Mouse (Mus musculus) layer of hippocampus, postnatal 25 days (tissue): Measurements from ENCODE around the gene Gad1. TPM values are rescaled to one million over a fixed set of nuclear protein-coding genes. Genes with fewer than 3 reads are reported as not detected.

ENCODE experiments used
- DNase-seq, 2 experiments: peaks; one replicate each; pipeline ENCODE4 v3.0.0; 2022; ENCODE audit warnings: mixed read lengths in 2 of 2, low spot score in 1 of 2; ENCODE audit errors: extremely low spot score in 1 of 2
- total RNA-seq, 2 experiments: library from RNA; stranded (reverse); gene quantifications; 2 replicates each; pipeline ENCODE4 v1.2.3; 2021

Gene Gad1
- total RNA-seq, 2 experiments from 2014 or later: 313 to 336 TPM

GRCm38 (mm10) chr2:70619232-70619835, 66.5 kb downstream of the Gad1 start:
- no peak for DNase-seq

DNA sequence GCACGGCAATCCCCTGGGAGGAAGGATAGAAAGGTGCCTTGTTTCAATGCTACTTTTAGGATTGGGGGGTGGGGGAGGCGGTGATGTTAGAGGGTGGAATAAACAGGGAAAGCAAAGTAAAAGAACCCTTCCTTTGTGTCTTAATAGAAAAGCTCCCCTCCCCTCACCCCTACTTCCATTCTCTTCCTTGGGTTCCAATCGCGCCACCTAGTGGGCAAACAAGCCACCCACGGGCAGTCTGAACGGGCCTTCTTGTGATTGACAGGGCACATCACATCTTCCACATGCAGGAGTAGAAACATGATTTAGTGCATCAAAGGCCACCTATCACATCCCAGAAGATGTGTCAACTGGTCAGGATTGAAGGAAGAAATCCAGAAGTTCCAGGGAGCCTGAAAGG, 67.4 kb downstream of the Gad1 start:
- DNase-seq: peak; percentile 56 to 87

- DNase-seq: no peak
Measured at GRCm38 (mm10) chr2:70622244-70622643, 69.4 kb downstream of the Gad1 start.

GRCm38 (mm10) chr2:70625761-70626160, 72.9 kb downstream of the Gad1 start:
- no peak for DNase-seq

DNA sequence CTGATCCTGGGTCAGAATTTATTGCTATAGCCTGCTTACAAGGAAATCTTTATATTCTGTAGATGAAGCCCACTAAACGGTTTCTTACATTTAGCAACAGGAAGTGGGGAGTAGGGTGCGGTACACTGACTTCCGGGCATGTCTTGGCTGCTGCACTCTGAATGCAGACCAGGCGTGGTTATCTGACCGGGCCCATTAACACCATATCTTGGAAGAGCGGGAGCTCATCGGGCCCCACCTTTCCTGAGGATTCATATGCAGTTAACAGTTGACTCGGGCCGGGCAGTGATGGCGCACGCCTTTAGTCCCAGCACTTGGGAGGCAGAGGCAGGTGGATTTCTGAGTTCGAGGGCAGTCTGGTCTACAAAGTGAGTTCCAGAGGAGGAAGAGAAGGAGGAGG, 75.5 kb downstream of the Gad1 start:
- no peak for DNase-seq

DNA sequence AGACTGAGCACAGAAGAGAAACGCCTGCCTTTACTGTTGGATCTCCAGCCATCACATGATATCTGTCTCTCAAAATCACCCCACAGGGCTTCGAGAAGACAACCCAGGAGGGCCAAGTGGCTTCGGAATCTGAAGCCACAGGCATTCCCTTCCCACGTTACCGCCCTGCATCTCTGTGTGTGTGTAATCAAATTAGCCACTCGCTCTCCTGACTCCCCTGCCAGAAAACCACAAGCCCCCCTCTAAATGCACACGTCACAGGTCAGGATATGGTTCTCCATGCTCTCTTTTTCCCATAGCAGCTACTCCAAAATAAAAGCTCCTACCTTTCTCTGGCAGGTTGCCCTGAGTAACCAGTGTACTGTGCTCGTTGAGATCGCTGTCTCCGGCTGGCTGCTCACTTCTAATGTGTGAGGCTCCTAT, 76.5 kb downstream of the Gad1 start:
- no peak for DNase-seq

- DNase-seq: no peak
Measured at GRCm38 (mm10) chr2:70629921-70630320, 77.0 kb downstream of the Gad1 start.

DNA sequence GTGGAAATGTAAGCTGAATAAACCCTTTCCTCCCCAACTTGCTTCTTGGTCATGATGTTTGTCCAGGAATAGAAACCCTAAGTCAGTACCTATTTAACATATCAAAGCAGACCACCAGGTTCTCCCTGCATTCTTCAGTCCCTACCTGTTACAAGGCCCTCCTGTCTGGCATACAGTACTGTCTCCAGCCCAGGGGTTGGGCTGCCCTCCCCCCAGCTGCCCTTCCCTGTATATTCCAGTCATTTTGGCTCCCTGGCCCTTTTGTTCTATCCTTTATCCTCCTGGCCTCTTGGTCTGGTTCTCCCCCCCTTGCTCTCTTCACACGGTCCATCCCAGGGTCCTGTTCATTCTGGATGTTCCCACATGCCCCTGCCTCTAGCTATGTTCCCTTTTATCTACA, 78.4 kb downstream of the Gad1 start:
- DNase-seq: no peak

GRCm38 (mm10) chr2:70632412-70632811, 79.5 kb downstream of the Gad1 start:
- no peak for DNase-seq

- DNase-seq: no peak
Measured at GRCm38 (mm10) chr2:70634028-70634690, 81.3 kb downstream of the Gad1 start.

DNA sequence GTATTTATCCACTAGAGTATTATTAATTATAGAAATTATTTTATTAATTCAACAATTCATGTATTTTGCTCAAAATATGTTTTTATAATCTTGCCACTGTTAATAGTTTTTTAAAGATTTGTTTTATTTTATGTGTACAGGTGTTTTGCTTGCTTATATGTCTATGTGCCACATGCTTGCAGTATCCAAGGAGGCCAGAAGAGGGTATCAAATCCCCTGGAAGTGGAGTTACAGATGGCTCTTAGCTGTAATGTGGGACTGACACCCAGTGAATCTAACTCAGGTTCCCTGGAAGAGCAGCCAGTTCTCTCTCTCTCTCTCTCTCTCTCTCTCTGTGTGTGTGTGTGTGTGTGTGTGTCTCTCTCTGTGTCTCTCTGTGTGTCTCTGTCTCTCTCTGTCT, 88.1 kb downstream of the Gad1 start:
- no peak for DNase-seq

- no peak for DNase-seq
Measured at GRCm38 (mm10) chr2:70642971-70643565, 90.2 kb downstream of the Gad1 start.

DNA sequence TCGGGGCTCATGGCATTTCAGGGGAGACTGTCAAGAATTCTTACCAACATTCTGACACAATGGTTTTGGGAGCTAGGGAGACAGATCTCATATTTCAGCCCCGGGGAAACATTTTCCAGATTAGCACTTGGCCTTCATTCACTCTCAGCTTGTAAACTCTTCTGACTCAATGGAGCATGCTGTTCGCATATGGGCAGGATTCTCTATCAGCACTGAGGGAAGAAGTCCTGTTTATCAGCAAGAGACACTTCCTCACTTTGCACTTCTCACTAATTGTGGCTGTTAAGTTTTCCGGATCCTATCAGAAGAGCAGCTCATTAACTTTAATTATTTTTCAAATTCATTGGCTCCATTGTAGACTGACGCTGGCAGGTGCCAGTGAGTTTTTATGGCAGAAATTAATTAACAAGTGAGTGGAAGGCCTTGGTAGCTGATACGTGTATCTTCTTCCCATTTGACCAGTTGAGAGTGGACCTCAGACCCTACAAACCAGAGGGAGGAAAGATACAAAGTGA, 92.5 kb downstream of the Gad1 start:
- no peak for DNase-seq

DNA sequence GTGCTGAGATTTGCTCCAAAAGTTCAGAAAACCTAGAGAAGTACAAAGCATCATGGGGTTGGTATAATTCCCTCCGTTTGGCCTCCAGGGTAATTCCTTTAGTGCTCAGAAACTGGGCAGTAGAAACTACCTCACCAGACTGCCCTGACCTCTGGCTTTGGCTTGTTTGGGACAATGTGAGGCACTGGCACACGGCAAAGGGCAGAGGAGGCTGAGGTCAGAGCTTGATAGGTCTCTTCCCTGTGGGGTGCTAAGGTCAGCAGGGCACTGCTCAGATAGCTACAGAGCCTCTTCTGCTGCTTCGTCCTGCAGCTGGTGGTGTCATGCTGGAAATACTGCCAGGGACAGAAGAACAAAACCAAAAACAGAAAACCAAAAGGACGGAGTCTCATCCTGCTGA, 94.8 kb downstream of the Gad1 start:
- no peak for DNase-seq

DNA sequence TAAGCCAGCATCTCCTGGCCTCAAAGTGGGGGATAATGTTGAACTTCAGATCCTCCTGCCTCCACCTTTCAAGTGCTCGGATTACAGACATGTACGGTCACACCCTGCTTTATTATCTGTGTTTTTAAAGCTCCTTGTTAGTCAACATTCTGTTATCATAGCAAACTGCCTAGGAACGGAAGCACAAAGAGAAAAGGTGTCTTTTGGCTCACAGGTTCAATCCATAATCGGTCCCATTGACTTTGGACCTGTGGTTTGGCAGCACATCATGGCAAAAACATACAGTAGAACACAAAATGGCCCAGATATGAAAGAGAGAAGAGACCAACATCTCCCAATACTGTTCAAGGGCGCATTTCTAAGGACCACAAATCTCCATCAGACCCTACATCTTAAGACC, 95.4 kb downstream of the Gad1 start:
- DNase-seq: no peak

DNA sequence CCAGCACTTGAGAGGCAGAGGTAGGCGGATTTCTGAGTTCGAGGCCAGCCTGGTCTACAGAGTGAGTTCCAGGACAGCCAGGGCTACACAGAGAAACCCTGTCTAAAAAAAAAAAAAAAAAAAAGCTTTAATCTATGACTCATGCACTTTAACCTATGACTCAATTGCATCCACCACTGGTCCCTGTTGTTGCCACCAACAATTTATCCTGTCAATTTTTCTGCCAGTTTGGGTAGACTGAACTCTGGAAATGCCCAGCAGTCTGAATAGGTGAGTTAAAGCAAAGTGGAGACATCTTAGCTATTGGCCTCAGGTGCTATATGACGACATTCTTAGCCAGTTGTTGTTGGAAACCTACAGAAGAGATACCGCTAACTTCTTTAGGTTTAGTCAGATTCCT, 96.6 kb downstream of the Gad1 start:
- DNase-seq: no peak

Other genes starting within 250 kb of the Gad1 start
- under 1 TPM; 0.17 to 0.23 TPM for gene Sp5, start 78.1 kb upstream of the Gad1 start, total RNA-seq
- gene Erich2, start 44.3 kb upstream of the Gad1 start, total RNA-seq: 1 to 10 TPM in 1 of 2 experiments, under 1 TPM in 1; 0.68 to 1.1 TPM
- 100 to 1,000 TPM; 108 to 113 TPM for gene Gorasp2, start 108.5 kb downstream of the Gad1 start, total RNA-seq
- gene Gm26558, start 109.0 kb downstream of the Gad1 start, total RNA-seq: under 1 TPM; 0.42 to 0.59 TPM